Mouse (Mus musculus) G1E (cell line): Measurements from ENCODE around the gene Herpud2.

Source experiments
- CTCF ChIP-seq: IDR thresholded peaks from 2 replicates; pipeline ENCODE4 v1.5.1; 2012; ENCODE audit warnings: low read depth, low read length, inconsistent platforms, mixed read lengths
- GATA2 ChIP-seq: IDR thresholded peaks from 2 replicates; pipeline ENCODE4 v1.6.1; 2012; ENCODE audit warnings: low read depth, low read length, inconsistent platforms, borderline replicate concordance
- POLR2AphosphoS5 ChIP-seq: IDR thresholded peaks from 2 replicates; pipeline ENCODE4 v1.6.1; 2012; ENCODE audit warnings: low read depth, low read length, inconsistent platforms; ENCODE audit not compliant: insufficient replicate concordance

- no peak for TF ChIP-seq CTCF
- TF ChIP-seq GATA2, result no peak
- no peak for TF ChIP-seq POLR2AphosphoS5
Measured at GRCm38 (mm10) chr9:25173171-25173570, 21.6 kb upstream of the Herpud2 start.
